ENCODE assay signal across 26 mouse cellular contexts in the genomic region with DNA sequence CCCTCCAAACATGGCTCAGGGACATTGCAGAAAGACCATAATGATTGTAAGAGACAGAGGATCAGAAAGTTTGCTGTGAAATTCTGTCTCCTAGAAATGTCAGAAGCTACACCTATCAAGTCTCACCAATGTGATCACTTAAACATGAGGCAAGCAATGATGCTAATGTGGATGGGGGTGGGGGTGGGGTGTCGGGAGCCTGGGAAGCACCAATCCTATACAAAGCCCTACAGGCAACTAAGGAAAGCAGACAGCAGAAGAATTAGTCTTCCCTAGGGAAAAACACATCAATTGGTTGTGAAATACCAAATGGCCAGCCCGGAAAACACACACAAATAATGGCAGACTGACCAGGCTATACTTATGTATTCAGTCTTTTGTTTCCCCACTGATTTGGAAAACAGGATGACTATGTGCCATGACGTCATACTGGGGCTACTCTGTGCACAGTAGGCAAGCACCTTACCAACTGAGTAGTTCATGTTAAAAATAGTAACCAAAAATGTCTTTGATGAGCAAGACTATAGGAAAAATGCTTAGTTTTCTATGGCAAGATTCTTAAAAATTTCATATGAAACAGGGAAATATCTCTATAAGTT. TPM values are rescaled to one million over a fixed set of nuclear protein-coding genes. Genes with fewer than 3 reads are reported as not detected.
A peak's percentile ranks its signal among the peaks of the same experiment; 100 is the strongest.
DNase-seq lines count a peak whose midpoint lies in the region; ATAC-seq and TF ChIP-seq lines count a peak whose summit lies in the region.
"Had no signal": no experiment of that assay in that cellular context is flagged by ENCODE, and none has a peak within 500 bp of the region (broad histone marks: within the 10 kb centered on the region; RNA-seq: fewer than 3 reads in every experiment).

No protein-coding gene starts in this region.

- ATAC-seq in forebrain, embryonic 11.5 days (replicated peaks; ENCODE audit: low FRiP score) = no peak
- ATAC-seq in forebrain, embryonic 12.5 days (ENCODE audit: low FRiP score) = no peak
- ATAC-seq in hindbrain, embryonic 14.5 days (ENCODE audit: low FRiP score) = peak; percentile 43; the same call in 1 of the 2 replicates
- ATAC-seq in hindbrain, postnatal 0 days = no peak
- ATAC-seq in midbrain, embryonic 13.5 days = peak; percentile 37; the same call in 1 of the 2 replicates
- ATAC-seq in midbrain, embryonic 15.5 days (replicated peaks) = no peak
- ATAC-seq: activated CD4-positive, CD25-positive, alpha-beta regulatory T cell, adult 4 months; forebrain, embryonic 14.5 days; forebrain, postnatal 0 days had no signal

- no peaks in the 10 kb centered on the region for H3K4me1 ChIP-seq in forebrain, embryonic 11.5 days (replicated peaks; ENCODE audit: control insufficient read depth, insufficient read depth, low read length)
- no peaks in the 10 kb centered on the region for H3K4me1 ChIP-seq in forebrain, embryonic 12.5 days
- no peaks in the 10 kb centered on the region for H3K4me1 ChIP-seq in hindbrain, embryonic 14.5 days (replicated peaks; ENCODE audit: control insufficient read depth, insufficient read depth, low read length)
- H3K4me1 ChIP-seq in hindbrain, postnatal 0 days (ENCODE audit: insufficient read depth, low read length) = no peaks in the 10 kb centered on the region
- H3K4me1 ChIP-seq in midbrain, embryonic 13.5 days (replicated peaks) = no peaks in the 10 kb centered on the region
- no peaks in the 10 kb centered on the region for H3K4me1 ChIP-seq in midbrain, embryonic 15.5 days
- H3K4me1 ChIP-seq: embryonic facial prominence, embryonic 10.5 days; embryonic facial prominence, embryonic 13.5 days; heart, embryonic 13.5 days; hindbrain, embryonic 13.5 days had no signal

- no peaks in the 10 kb centered on the region; the same call in 1 of the 2 replicates for H3K9me3 ChIP-seq in forebrain, embryonic 11.5 days (ENCODE audit: control insufficient read depth, low read length)
- no peaks in the 10 kb centered on the region for H3K9me3 ChIP-seq in forebrain, embryonic 12.5 days
- H3K9me3 ChIP-seq in hindbrain, embryonic 14.5 days (ENCODE audit: control insufficient read depth, low read length) = no peaks in the 10 kb centered on the region
- H3K9me3 ChIP-seq in hindbrain, postnatal 0 days (ENCODE audit: low read length) = no peaks in the 10 kb centered on the region
- 0 out of 2 replicates have a peak, but pooled peaks cover 6% of the 10 kb centered on the region for H3K9me3 ChIP-seq in midbrain, embryonic 13.5 days
- no peaks in the 10 kb centered on the region for H3K9me3 ChIP-seq in midbrain, embryonic 15.5 days
- H3K9me3 ChIP-seq: embryonic facial prominence, embryonic 10.5 days; embryonic facial prominence, embryonic 13.5 days; heart, embryonic 13.5 days had no signal

- no peak overlapping the region for H3K4me2 ChIP-seq in forebrain, embryonic 11.5 days (ENCODE audit: low read depth, low read length, severe bottlenecking)
- H3K4me2 ChIP-seq in forebrain, embryonic 12.5 days = no peak overlapping the region
- no peak overlapping the region for H3K4me2 ChIP-seq in hindbrain, embryonic 14.5 days (replicated peaks)
- no peak overlapping the region for H3K4me2 ChIP-seq in hindbrain, postnatal 0 days (ENCODE audit: low read depth, low read length)
- H3K4me2 ChIP-seq in midbrain, embryonic 13.5 days (replicated peaks) = no peak overlapping the region
- H3K4me2 ChIP-seq in midbrain, embryonic 15.5 days = no peak overlapping the region
- H3K4me2 ChIP-seq: embryonic facial prominence, embryonic 13.5 days; heart, embryonic 13.5 days; hindbrain, embryonic 13.5 days had no signal

- no peak overlapping the region for H3K9ac ChIP-seq in forebrain, embryonic 11.5 days (ENCODE audit: low read length)
- no peak overlapping the region for H3K9ac ChIP-seq in forebrain, embryonic 12.5 days
- no peak overlapping the region for H3K9ac ChIP-seq in hindbrain, embryonic 14.5 days
- no peak overlapping the region for H3K9ac ChIP-seq in hindbrain, postnatal 0 days (replicated peaks; ENCODE audit: low read length)
- H3K9ac ChIP-seq in midbrain, embryonic 13.5 days (replicated peaks) = no peak overlapping the region
- no peak overlapping the region for H3K9ac ChIP-seq in midbrain, embryonic 15.5 days
- H3K9ac ChIP-seq: embryonic facial prominence, embryonic 13.5 days; forebrain, postnatal 0 days; heart, embryonic 13.5 days; hindbrain, embryonic 13.5 days had no signal

- no peak for TF ChIP-seq CTCF in hindbrain, postnatal 0 days (IDR thresholded peaks at IDR 0.05; ENCODE audit: low read depth)

- H3K4me3 ChIP-seq in forebrain, embryonic 11.5 days (ENCODE audit: low read depth, low read length) = no peak overlapping the region
- H3K4me3 ChIP-seq in forebrain, embryonic 12.5 days (replicated peaks) = no peak overlapping the region
- H3K4me3 ChIP-seq in hindbrain, embryonic 14.5 days (replicated peaks; ENCODE audit: low read length) = no peak overlapping the region
- H3K4me3 ChIP-seq in hindbrain, postnatal 0 days (ENCODE audit: low read length) = no peak overlapping the region
- H3K4me3 ChIP-seq in midbrain, embryonic 13.5 days (replicated peaks) = no peak overlapping the region
- H3K4me3 ChIP-seq in midbrain, embryonic 15.5 days = no peak overlapping the region
- H3K4me3 ChIP-seq: embryonic facial prominence, embryonic 10.5 days; embryonic facial prominence, embryonic 13.5 days; erythroblast, embryonic 14.5 days; gastrocnemius, adult 2 months; heart, embryonic 13.5 days; hindbrain, embryonic 13.5 days had no signal

- no peaks in the 10 kb centered on the region for H3K27me3 ChIP-seq in forebrain, embryonic 11.5 days (ENCODE audit: control insufficient read depth, insufficient read depth, low read length)
- H3K27me3 ChIP-seq in forebrain, embryonic 12.5 days = no peaks in the 10 kb centered on the region
- no peaks in the 10 kb centered on the region for H3K27me3 ChIP-seq in hindbrain, embryonic 14.5 days (ENCODE audit: control insufficient read depth, insufficient read depth, low read length)
- no peaks in the 10 kb centered on the region for H3K27me3 ChIP-seq in hindbrain, postnatal 0 days (ENCODE audit: insufficient read depth, low read length)
- H3K27me3 ChIP-seq in midbrain, embryonic 13.5 days = no peaks in the 10 kb centered on the region
- H3K27me3 ChIP-seq in midbrain, embryonic 15.5 days (replicated peaks) = no peaks in the 10 kb centered on the region
- H3K27me3 ChIP-seq: embryonic facial prominence, embryonic 13.5 days; heart, embryonic 13.5 days; hindbrain, embryonic 13.5 days had no signal

- no peaks in the 10 kb centered on the region for H3K36me3 ChIP-seq in forebrain, embryonic 11.5 days (ENCODE audit: control insufficient read depth, insufficient read depth, low read length)
- no peaks in the 10 kb centered on the region; the same call in 1 of the 2 replicates for H3K36me3 ChIP-seq in forebrain, embryonic 12.5 days (replicated peaks)
- no peaks in the 10 kb centered on the region for H3K36me3 ChIP-seq in hindbrain, embryonic 14.5 days (replicated peaks; ENCODE audit: control insufficient read depth, insufficient read depth)
- H3K36me3 ChIP-seq in hindbrain, postnatal 0 days (ENCODE audit: insufficient read depth, low read length) = no peaks in the 10 kb centered on the region
- 0 out of 2 replicates have a peak, but pooled peaks cover 3% of the 10 kb centered on the region for H3K36me3 ChIP-seq in midbrain, embryonic 13.5 days
- H3K36me3 ChIP-seq in midbrain, embryonic 15.5 days (replicated peaks) = no peaks in the 10 kb centered on the region
- H3K36me3 ChIP-seq: heart, embryonic 13.5 days; hindbrain, embryonic 13.5 days had no signal

- peak; percentile 31 for DNase-seq in forebrain, embryonic 11.5 days (ENCODE audit: low spot score)
- no peak for DNase-seq in hindbrain, embryonic 14.5 days (ENCODE audit: low spot score)
- DNase-seq in hindbrain, postnatal 0 days (ENCODE audit: low spot score) = no peak
- DNase-seq: adrenal gland, adult 8-10 months; adrenal gland, postnatal 25 days; cerebellum, adult 11-12 months; cerebellum, adult 8-10 months; cerebellum, postnatal 10 days; cerebellum, postnatal 36 days; embryo, embryonic 11 days; forebrain, postnatal 0 days; gastrocnemius, adult 2 months; gastrocnemius, postnatal 14 days; heart, adult 18-20 months; heart, postnatal 14 days; heart, postnatal 4 days had no signal

- 75% methylated on average over 3 of the region's 3 CpGs for WGBS in forebrain, embryonic 11.5 days
- WGBS in forebrain, embryonic 12.5 days = 69% methylated on average over 3 of the region's 3 CpGs
- WGBS in hindbrain, embryonic 14.5 days = 37% methylated on average over 3 of the region's 3 CpGs
- WGBS in hindbrain, postnatal 0 days = 58% methylated on average over 3 of the region's 3 CpGs
- WGBS in midbrain, embryonic 13.5 days = 61% methylated on average over 3 of the region's 3 CpGs
- 47% methylated on average over 3 of the region's 3 CpGs for WGBS in midbrain, embryonic 15.5 days

- H3K27ac ChIP-seq in forebrain, embryonic 11.5 days (ENCODE audit: low read depth, low read length) = no peak overlapping the region
- no peak overlapping the region for H3K27ac ChIP-seq in forebrain, embryonic 12.5 days
- H3K27ac ChIP-seq in hindbrain, embryonic 14.5 days = no peak overlapping the region
- no peak overlapping the region for H3K27ac ChIP-seq in hindbrain, postnatal 0 days
- no peak overlapping the region for H3K27ac ChIP-seq in midbrain, embryonic 13.5 days
- no peak overlapping the region for H3K27ac ChIP-seq in midbrain, embryonic 15.5 days
- H3K27ac ChIP-seq: embryonic facial prominence, embryonic 10.5 days; embryonic facial prominence, embryonic 13.5 days; gastrocnemius, adult 2 months; heart, embryonic 13.5 days; hindbrain, embryonic 13.5 days had no signal

RNA-seq across cellular contexts. Expression of gene Rgmb, which starts 31.5 kb away (rescaled TPM):
- polyA plus RNA-seq in forebrain, embryonic 11.5 days (2014; fragmentation: Nextera tagmentation; extraction: Ambion mirVana) = 47.6 and 56.5 TPM in 2 replicates
- polyA plus RNA-seq in forebrain, embryonic 12.5 days (2016; fragmentation: Nextera tagmentation; extraction: Ambion mirVana) = 65.1 and 70.8 TPM in 2 replicates
- 95.0 and 100.0 TPM in 2 replicates for polyA plus RNA-seq in hindbrain, embryonic 14.5 days (2014; fragmentation: Nextera tagmentation; extraction: Ambion mirVana)
- total RNA-seq in hindbrain, postnatal 0 days (2014; rRNA removed) = 131 and 145 TPM in 2 replicates
- 50.6 and 52.8 TPM in 2 replicates for polyA plus RNA-seq in hindbrain, postnatal 0 days (2015; fragmentation: Nextera tagmentation; extraction: Ambion mirVana)
- polyA plus RNA-seq in midbrain, embryonic 13.5 days (2015; fragmentation: Nextera tagmentation; extraction: Ambion mirVana) = 72.4 and 79.8 TPM in 2 replicates
- polyA plus RNA-seq in midbrain, embryonic 15.5 days (2015; fragmentation: Nextera tagmentation; extraction: Ambion mirVana) = 73.1 and 76.5 TPM in 2 replicates
- polyA plus RNA-seq: erythroblast, embryonic 14.5 days had no signal

Comparison
In these comparisons a context has a peak if more than half of its experiments do, and no peak if none do; other contexts are left out.
1. ATAC-seq: peak in hindbrain, embryonic 14.5 days (single experiment) and midbrain, embryonic 13.5 days (single experiment); none in forebrain, embryonic 11.5 days (single experiment), forebrain, embryonic 12.5 days (single experiment), hindbrain, postnatal 0 days (single experiment) and midbrain, embryonic 15.5 days (single experiment).